Mouse (Mus musculus) heart, adult 2 months (tissue): Measurements from ENCODE around the gene Mc3r.

ENCODE experiments used
- EP300 ChIP-seq: fragments of 200-500 bp; IDR thresholded peaks from 2 replicates; pipeline ENCODE4 v1.6.1; 2011; ENCODE audit warnings: low read depth, low read length, control low read depth; ENCODE audit not compliant: insufficient read depth
- POLR2A ChIP-seq: fragments of 200-500 bp; IDR thresholded peaks from 2 replicates; pipeline ENCODE4 v1.6.1; 2011; ENCODE audit warnings: mild to moderate bottlenecking, low read depth, low read length, control low read depth; ENCODE audit not compliant: insufficient read depth

GRCm38 (mm10) chr2:172229190-172229589 is 19.1 kb upstream of the Mc3r start:
- TF ChIP-seq POLR2A (no peak), EP300 (no peak)
